Mouse (Mus musculus): ENCODE measurements around the gene Plekhh1. TPM values are rescaled to one million over a fixed set of nuclear protein-coding genes. Genes with fewer than 3 reads are reported as not detected.

Plekhh1 gene
- polyA plus RNA-seq, 1 experiment: 1.1 TPM

DNA sequence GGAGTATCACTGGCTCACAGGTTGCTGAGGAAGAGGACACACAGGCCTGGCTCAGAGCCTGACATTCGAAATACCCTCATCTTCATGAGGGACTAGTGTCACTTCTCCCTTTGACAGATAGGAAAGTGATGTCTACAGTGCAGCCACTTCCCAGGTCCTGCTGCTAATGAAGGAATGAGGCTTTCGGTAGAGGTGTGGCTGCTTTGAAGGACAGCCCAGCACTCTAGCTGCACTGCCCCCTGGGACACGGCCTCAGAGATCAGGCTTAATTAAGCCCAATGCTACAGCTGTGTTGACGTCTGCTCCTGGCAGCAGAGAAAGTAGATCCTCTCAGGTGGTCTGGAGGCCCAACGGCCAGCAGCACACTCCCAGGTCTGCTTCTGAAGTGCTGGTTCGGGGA, 30.6 kb downstream of the Plekhh1 start:
- TF ChIP-seq MYOD1 (IDR thresholded peaks at IDR 0.05; ENCODE audit: control insufficient read depth, insufficient read length, low read depth) (no peak), MYOG (IDR thresholded peaks at IDR 0.05; ENCODE audit: control insufficient read depth, extremely low read depth, insufficient read length) (no peak), MAX (IDR thresholded peaks at IDR 0.05) (no peak)
- no peaks in the 10 kb centered on the region for H3K79me3 ChIP-seq (ENCODE audit: low read depth)
- H3K27me3 ChIP-seq (ENCODE audit: control insufficient read depth, insufficient read depth, insufficient read length): no peaks in the 10 kb centered on the region
- H3K4me3 ChIP-seq (ENCODE audit: insufficient read depth, poor library complexity, severe bottlenecking): no peak overlapping the region
- no peak overlapping the region for H3ac ChIP-seq (ENCODE audit: control insufficient read depth, insufficient read length, low read depth)
- no peaks in the 10 kb centered on the region for H3K79me2 ChIP-seq (ENCODE audit: control insufficient read depth, insufficient read depth)
- H3K36me3 ChIP-seq (ENCODE audit: control insufficient read depth, insufficient read depth): no peaks in the 10 kb centered on the region

DNA sequence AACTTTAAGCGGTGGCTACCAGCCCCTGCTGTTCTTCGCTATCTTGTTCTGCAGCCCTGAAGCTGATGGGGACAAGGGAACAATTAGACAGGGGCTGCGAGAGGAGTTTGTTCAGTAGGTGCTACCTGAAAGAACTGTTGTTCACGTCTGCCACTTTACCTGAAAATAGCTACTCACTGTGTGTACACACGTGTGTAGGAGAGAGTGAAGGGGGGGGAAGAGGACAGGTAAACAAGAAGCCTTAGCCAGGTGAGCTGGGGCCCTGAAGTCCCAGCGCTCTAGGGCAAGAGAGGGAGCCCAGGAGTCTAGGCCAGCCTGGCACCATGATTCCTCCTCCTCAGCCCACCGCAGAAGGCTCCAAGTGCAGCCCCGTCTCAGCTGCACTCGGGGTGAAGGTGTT, 31.2 kb downstream of the Plekhh1 start:
- Histone ChIP-seq H3K79me3 (ENCODE audit: low read depth) (no peaks in the 10 kb centered on the region), H3K79me2 (ENCODE audit: control insufficient read depth, insufficient read depth) (no peaks in the 10 kb centered on the region)

DNA sequence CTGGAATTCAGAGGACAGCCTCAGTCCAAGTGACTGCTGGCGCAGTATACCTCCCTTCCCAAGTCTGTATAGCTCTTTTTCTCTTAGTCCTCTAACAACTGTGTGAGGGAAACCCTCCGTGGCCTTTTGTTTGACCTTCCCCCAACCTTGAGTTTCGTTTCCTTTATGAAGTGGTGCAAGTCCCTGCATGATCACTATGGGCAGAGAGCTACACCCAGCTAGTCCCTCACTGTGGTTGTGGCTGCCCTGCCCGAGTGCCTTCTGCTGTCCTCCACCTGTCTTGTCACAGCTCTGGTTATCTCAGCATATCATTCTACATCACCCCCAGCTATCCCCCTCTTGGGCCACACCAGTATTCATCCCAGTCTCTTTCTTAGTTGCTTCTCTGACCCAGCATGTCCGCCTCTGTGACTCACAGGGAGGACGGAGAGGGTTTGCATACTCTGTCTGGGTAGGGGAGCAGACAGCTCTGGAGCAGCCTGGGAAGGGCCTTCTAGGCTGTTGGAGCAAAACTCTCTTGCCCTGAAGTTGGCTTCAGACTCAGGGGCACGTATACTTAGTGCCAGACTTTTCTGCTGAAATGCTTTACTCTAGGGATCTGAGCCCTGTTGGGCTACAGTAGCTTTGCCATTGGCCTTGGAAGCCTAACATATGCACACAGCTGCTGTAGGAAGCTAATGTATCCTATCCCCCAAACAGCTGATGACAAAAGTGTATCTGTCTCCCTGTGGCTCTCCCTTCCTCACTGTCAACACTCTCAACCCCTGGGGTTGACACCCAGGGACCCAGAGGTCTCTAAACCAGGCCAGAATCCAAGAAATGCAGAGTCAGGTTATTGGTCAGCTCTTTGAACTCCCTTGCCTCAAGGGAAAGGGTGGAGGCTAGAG, 32.0 kb downstream of the Plekhh1 start:
- Histone ChIP-seq H3K4me3 (ENCODE audit: insufficient read depth, poor library complexity, severe bottlenecking) (no peak overlapping the region), H3K36me3 (ENCODE audit: control insufficient read depth, insufficient read depth) (no peaks in the 10 kb centered on the region), H3K79me2 (ENCODE audit: control insufficient read depth, insufficient read depth) (no peaks in the 10 kb centered on the region), H3K27me3 (ENCODE audit: control insufficient read depth, insufficient read depth, insufficient read length) (no peaks in the 10 kb centered on the region), H3K79me3 (ENCODE audit: low read depth) (no peaks in the 10 kb centered on the region), H3ac (ENCODE audit: control insufficient read depth, insufficient read length, low read depth) (no peak overlapping the region)
- TF ChIP-seq FOSL1 (IDR thresholded peaks at IDR 0.05; ENCODE audit: insufficient read depth, low read length, poor library complexity, severe bottlenecking) (no peak), MYOG (IDR thresholded peaks at IDR 0.05; ENCODE audit: control insufficient read depth, extremely low read depth, insufficient read length) (no peak), USF1 (IDR thresholded peaks at IDR 0.05; ENCODE audit: low read depth) (no peak), MAX (IDR thresholded peaks at IDR 0.05) (no peak), CEBPB (IDR thresholded peaks at IDR 0.05; ENCODE audit: low read depth) (no peak), MYOD1 (IDR thresholded peaks at IDR 0.05; ENCODE audit: control insufficient read depth, insufficient read length, low read depth) (no peak), CTCF (IDR thresholded peaks at IDR 0.05; ENCODE audit: control insufficient read depth, insufficient read depth, insufficient read length) (no peak)

More for the DNA sequence above, 31.2 kb downstream of the Plekhh1 start:
- no peak overlapping the region for H3ac ChIP-seq (ENCODE audit: control insufficient read depth, insufficient read length, low read depth)
- TF ChIP-seq MYOG (IDR thresholded peaks at IDR 0.05; ENCODE audit: control insufficient read depth, extremely low read depth, insufficient read length) (no peak), USF1 (IDR thresholded peaks at IDR 0.05; ENCODE audit: low read depth) (no peak), MYOD1 (IDR thresholded peaks at IDR 0.05; ENCODE audit: control insufficient read depth, insufficient read length, low read depth) (no peak), FOSL1 (IDR thresholded peaks at IDR 0.05; ENCODE audit: insufficient read depth, low read length, poor library complexity, severe bottlenecking) (no peak), CTCF (IDR thresholded peaks at IDR 0.05; ENCODE audit: control insufficient read depth, insufficient read depth, insufficient read length) (no peak), MAX (IDR thresholded peaks at IDR 0.05) (no peak), CEBPB (IDR thresholded peaks at IDR 0.05; ENCODE audit: low read depth) (no peak)
- no peaks in the 10 kb centered on the region for H3K36me3 ChIP-seq (ENCODE audit: control insufficient read depth, insufficient read depth)
- no peak overlapping the region for H3K4me3 ChIP-seq (ENCODE audit: insufficient read depth, poor library complexity, severe bottlenecking)
- no peaks in the 10 kb centered on the region for H3K27me3 ChIP-seq (ENCODE audit: control insufficient read depth, insufficient read depth, insufficient read length)

DNA sequence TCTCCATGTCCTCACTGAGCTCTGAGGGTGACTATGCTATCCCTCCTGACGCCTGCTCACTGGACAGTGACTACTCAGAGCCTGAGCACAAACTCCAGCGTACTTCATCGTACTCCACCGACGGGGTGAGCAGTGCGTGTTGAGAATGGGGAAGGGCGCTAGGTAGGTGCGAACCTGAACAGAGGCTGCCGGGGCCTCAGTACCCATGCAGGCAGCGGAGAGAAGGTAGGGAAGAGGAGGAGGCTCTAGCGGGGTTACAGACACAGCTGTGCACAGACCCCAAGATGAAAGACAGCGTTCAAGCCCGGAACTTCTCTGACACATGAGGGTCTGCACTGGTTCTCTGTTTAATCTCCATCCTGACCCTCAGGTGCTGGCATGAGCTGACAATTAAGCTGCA, 35.5 kb downstream of the Plekhh1 start:
- H3ac ChIP-seq (ENCODE audit: control insufficient read depth, insufficient read length, low read depth): no peak overlapping the region
- TF ChIP-seq MYOG (IDR thresholded peaks at IDR 0.05; ENCODE audit: control insufficient read depth, extremely low read depth, insufficient read length) (no peak), USF1 (IDR thresholded peaks at IDR 0.05; ENCODE audit: low read depth) (no peak), FOSL1 (IDR thresholded peaks at IDR 0.05; ENCODE audit: insufficient read depth, low read length, poor library complexity, severe bottlenecking) (no peak)
- no peaks in the 10 kb centered on the region for H3K79me3 ChIP-seq (ENCODE audit: low read depth)
- H3K36me3 ChIP-seq (ENCODE audit: control insufficient read depth, insufficient read depth): no peaks in the 10 kb centered on the region
- no peak overlapping the region for H3K4me3 ChIP-seq (ENCODE audit: insufficient read depth, poor library complexity, severe bottlenecking)
- no peaks in the 10 kb centered on the region for H3K27me3 ChIP-seq (ENCODE audit: control insufficient read depth, insufficient read depth, insufficient read length)
- H3K79me2 ChIP-seq (ENCODE audit: control insufficient read depth, insufficient read depth): no peaks in the 10 kb centered on the region

- no peaks in the 10 kb centered on the region for H3K36me3 ChIP-seq (ENCODE audit: control insufficient read depth, insufficient read depth)
Measured at GRCm38 (mm10) chr12:79066431-79066830, 37.5 kb downstream of the Plekhh1 start.

DNA sequence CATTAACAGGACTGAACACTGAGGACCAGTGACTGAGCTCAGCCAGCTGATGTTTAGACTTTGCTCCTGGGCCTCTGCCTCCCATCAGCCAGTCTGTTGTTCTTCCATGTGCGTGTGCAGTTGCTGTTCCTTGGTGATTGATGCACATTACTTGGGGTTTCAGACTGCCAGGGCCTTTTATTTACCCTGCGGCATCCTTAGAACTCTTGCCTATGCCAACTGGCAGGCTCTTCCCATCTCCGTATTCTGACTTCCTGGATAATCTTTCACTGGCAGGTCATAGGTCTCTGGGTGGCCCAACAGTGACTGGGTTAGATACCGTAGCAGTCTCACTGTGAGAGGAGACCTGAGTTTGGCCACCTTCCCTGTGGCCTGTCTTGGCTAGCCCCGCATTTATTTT, 38.6 kb downstream of the Plekhh1 start:
- Histone ChIP-seq H3ac (ENCODE audit: control insufficient read depth, insufficient read length, low read depth) (no peak overlapping the region), H3K79me2 (ENCODE audit: control insufficient read depth, insufficient read depth) (no peaks in the 10 kb centered on the region), H3K79me3 (ENCODE audit: low read depth) (no peaks in the 10 kb centered on the region), H3K4me3 (ENCODE audit: insufficient read depth, poor library complexity, severe bottlenecking) (no peak overlapping the region), H3K27me3 (ENCODE audit: control insufficient read depth, insufficient read depth, insufficient read length) (no peaks in the 10 kb centered on the region), H3K36me3 (ENCODE audit: control insufficient read depth, insufficient read depth) (no peaks in the 10 kb centered on the region)
- TF ChIP-seq MYOG (IDR thresholded peaks at IDR 0.05; ENCODE audit: control insufficient read depth, extremely low read depth, insufficient read length): no peak
- TF ChIP-seq CEBPB (IDR thresholded peaks at IDR 0.05; ENCODE audit: low read depth): no peak
- no peak for TF ChIP-seq FOSL1 (IDR thresholded peaks at IDR 0.05; ENCODE audit: insufficient read depth, low read length, poor library complexity, severe bottlenecking)
- TF ChIP-seq USF1 (IDR thresholded peaks at IDR 0.05; ENCODE audit: low read depth): no peak
- no peak for TF ChIP-seq MAX (IDR thresholded peaks at IDR 0.05)

More at GRCm38 (mm10) chr12:79066431-79066830, 37.5 kb downstream of the Plekhh1 start:
- H3K4me3 ChIP-seq (ENCODE audit: insufficient read depth, poor library complexity, severe bottlenecking): no peak overlapping the region
- no peaks in the 10 kb centered on the region for H3K79me3 ChIP-seq (ENCODE audit: low read depth)
- no peak overlapping the region for H3ac ChIP-seq (ENCODE audit: control insufficient read depth, insufficient read length, low read depth)
- no peaks in the 10 kb centered on the region for H3K79me2 ChIP-seq (ENCODE audit: control insufficient read depth, insufficient read depth)
- TF ChIP-seq CEBPB (IDR thresholded peaks at IDR 0.05; ENCODE audit: low read depth) (no peak), MYOD1 (IDR thresholded peaks at IDR 0.05; ENCODE audit: control insufficient read depth, insufficient read length, low read depth) (no peak), USF1 (IDR thresholded peaks at IDR 0.05; ENCODE audit: low read depth) (no peak), CTCF (IDR thresholded peaks at IDR 0.05; ENCODE audit: control insufficient read depth, insufficient read depth, insufficient read length) (no peak), MAX (IDR thresholded peaks at IDR 0.05) (no peak), MYOG (IDR thresholded peaks at IDR 0.05; ENCODE audit: control insufficient read depth, extremely low read depth, insufficient read length) (no peak), FOSL1 (IDR thresholded peaks at IDR 0.05; ENCODE audit: insufficient read depth, low read length, poor library complexity, severe bottlenecking) (no peak)
- H3K27me3 ChIP-seq (ENCODE audit: control insufficient read depth, insufficient read depth, insufficient read length): no peaks in the 10 kb centered on the region

All from C2C12 (cell line).